ENCODE assay signal across 9 mouse cellular contexts in the genomic region with DNA sequence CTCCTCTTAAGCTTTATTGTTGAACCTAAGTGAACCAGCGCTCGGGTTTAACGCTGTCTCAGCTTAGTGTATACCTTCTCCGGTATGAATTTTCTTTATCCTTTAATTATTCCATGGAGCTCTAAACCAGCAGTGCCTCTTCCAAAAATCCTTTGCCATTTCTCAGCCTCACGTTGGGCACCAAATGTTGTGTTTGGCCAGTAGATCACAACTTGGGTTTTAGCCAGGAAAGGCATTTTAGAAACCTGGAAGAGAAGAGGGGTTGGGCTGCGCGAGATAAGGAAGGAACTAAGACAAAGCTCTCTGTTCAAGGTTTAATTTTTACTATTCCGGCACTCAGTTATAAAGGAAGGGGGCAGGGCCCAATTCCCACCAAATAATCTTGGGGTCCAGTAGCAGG.
"Had no signal": no experiment of that assay in that cellular context is flagged by ENCODE, and none has a peak within 500 bp of the region (broad histone marks: within the 10 kb centered on the region; RNA-seq: fewer than 3 reads in every experiment).

No protein-coding gene starts in this region.

- DNase-seq: kidney, postnatal 14 days; kidney, postnatal 4 days; left cerebral cortex, postnatal 4 days; liver, postnatal 0 days; lung, embryonic 14.5 days; retina, postnatal 1 day; right cerebral cortex, postnatal 25 days; thymus, adult 18-20 months; thymus, postnatal 36 days had no signal
